Mouse (Mus musculus) MEL (cell line): Measurements from ENCODE around the gene Rinl. TPM values are rescaled to one million over a fixed set of nuclear protein-coding genes. Genes with fewer than 3 reads are reported as not detected.

ENCODE experiments used
- DNase-seq: peaks from one replicate; pipeline ENCODE4 v3.0.0; 2011; ENCODE audit warnings: low read depth, low spot score
- H3K27ac ChIP-seq: 2 replicates; pipeline ENCODE4 v1.5.1; 2012; ENCODE audit warnings: low read depth, mild to moderate bottlenecking, control low read depth, low read length, moderate library complexity; ENCODE audit not compliant: control insufficient read depth
- H3K27me3 ChIP-seq, 2 experiments: fragments of 150-350 bp in 1 of 2; sonication (generic) in 1 of 2; 2 replicates each; pipeline ENCODE4 v1.6.1; 2012; ENCODE audit warnings: low read length in 2 of 2, mild to moderate bottlenecking in 2 of 2, improper control_type of control experiment in 1 of 2, moderate library complexity in 1 of 2; ENCODE audit not compliant: insufficient read depth in 2 of 2, control insufficient read depth in 1 of 2
- H3K36me3 ChIP-seq, 2 experiments: 2 replicates each; pipeline ENCODE4 v1.6.1; 2012 to 2014; ENCODE audit warnings: low read length in 2 of 2, improper control_type of control experiment in 1 of 2, inconsistent platforms in 1 of 2, mild to moderate bottlenecking in 1 of 2; ENCODE audit not compliant: insufficient read depth in 2 of 2, control insufficient read depth in 1 of 2
- H3K4me1 ChIP-seq, 2 experiments: fragments of 150-350 bp in 1 of 2; sonication (generic) in 1 of 2; 2 replicates each; pipeline ENCODE4 v1.6.1; 2012; ENCODE audit warnings: low read length in 2 of 2, improper control_type of control experiment in 1 of 2, mild to moderate bottlenecking in 1 of 2; ENCODE audit not compliant: insufficient read depth in 2 of 2, control insufficient read depth in 1 of 2
- H3K4me3 ChIP-seq, 2 experiments: fragments of 150-350 bp in 1 of 2; sonication (generic) in 1 of 2; 2 replicates each; pipeline ENCODE4 v1.5.1; 2012; ENCODE audit warnings: low read depth in 2 of 2, low read length in 2 of 2, mild to moderate bottlenecking in 2 of 2, moderate library complexity in 2 of 2, control low read depth in 1 of 2, improper control_type of control experiment in 1 of 2; ENCODE audit not compliant: control insufficient read depth in 1 of 2, insufficient read depth in 1 of 2
- H3K79me2 ChIP-seq: 2 replicates; pipeline ENCODE4 v1.6.1; 2012; ENCODE audit warnings: mild to moderate bottlenecking, low read length, moderate library complexity; ENCODE audit not compliant: control insufficient read depth, poor library complexity, insufficient read depth
- H3K9ac ChIP-seq: 2 replicates; pipeline ENCODE4 v1.6.1; 2012; ENCODE audit warnings: low read depth, mild to moderate bottlenecking, control low read depth, low read length, moderate library complexity; ENCODE audit not compliant: control insufficient read depth, poor library complexity, severe bottlenecking
- H3K9me3 ChIP-seq: fragments of 150-350 bp; sonication (generic); replicated peaks from 2 replicates; pipeline ENCODE4 v1.6.1; 2012; ENCODE audit warnings: mild to moderate bottlenecking, low read length, improper control_type of control experiment, moderate library complexity; ENCODE audit not compliant: insufficient read depth
- BHLHE40 ChIP-seq: IDR thresholded peaks from 2 replicates; pipeline ENCODE4 v1.6.1; 2012; ENCODE audit warnings: low read depth, mild to moderate bottlenecking, inconsistent platforms, low read length, improper control_type of control experiment, borderline replicate concordance
- CHD1 ChIP-seq: IDR thresholded peaks from 2 replicates; pipeline ENCODE4 v1.6.1; 2012; ENCODE audit warnings: low read depth, mild to moderate bottlenecking, inconsistent platforms, low read length, improper control_type of control experiment
- E2F4 ChIP-seq: IDR thresholded peaks from 2 replicates; pipeline ENCODE4 v1.6.1; 2011; ENCODE audit warnings: low read depth, low read length, improper control_type of control experiment, borderline replicate concordance
- JUND ChIP-seq: IDR thresholded peaks from 2 replicates; pipeline ENCODE4 v1.6.1; 2011; ENCODE audit warnings: low read depth, mild to moderate bottlenecking, improper control_type of control experiment, low read length
- KAT2A ChIP-seq: conservative IDR thresholded peaks from 2 replicates; pipeline ENCODE4 v1.6.1; 2012; ENCODE audit warnings: low read depth, low read length, improper control_type of control experiment, inconsistent platforms
- MAX ChIP-seq: IDR thresholded peaks from 2 replicates; pipeline ENCODE4 v1.6.1; 2011; ENCODE audit warnings: low read length, improper control_type of control experiment
- MEF2A ChIP-seq: IDR thresholded peaks from 2 replicates; pipeline ENCODE4 v1.6.1; 2014; ENCODE audit warnings: low read depth, mild to moderate bottlenecking, inconsistent platforms, low read length, improper control_type of control experiment; ENCODE audit not compliant: poor library complexity, insufficient replicate concordance, severe bottlenecking; ENCODE audit errors: extremely low read depth
- MXI1 ChIP-seq: IDR thresholded peaks from 2 replicates; pipeline ENCODE4 v1.6.1; 2011; ENCODE audit warnings: mild to moderate bottlenecking, low read depth, low read length, improper control_type of control experiment
- MYB ChIP-seq: IDR thresholded peaks from 2 replicates; pipeline ENCODE4 v1.6.1; 2011; ENCODE audit warnings: mild to moderate bottlenecking, low read depth, low read length, improper control_type of control experiment
- MYC ChIP-seq: IDR thresholded peaks from 2 replicates; pipeline ENCODE4 v1.6.1; 2011; ENCODE audit warnings: low read depth, mild to moderate bottlenecking, low read length, improper control_type of control experiment, moderate library complexity
- NELFE ChIP-seq: IDR thresholded peaks from 2 replicates; pipeline ENCODE4 v1.6.1; 2011; ENCODE audit warnings: low read depth, low read length, improper control_type of control experiment
- NRF1 ChIP-seq: IDR thresholded peaks from 2 replicates; pipeline ENCODE4 v1.6.1; 2014; ENCODE audit warnings: low read depth, mild to moderate bottlenecking, inconsistent platforms, low read length, improper control_type of control experiment, moderate library complexity; ENCODE audit not compliant: poor library complexity, insufficient read depth, severe bottlenecking
- POLR2AphosphoS2 ChIP-seq: IDR thresholded peaks from 2 replicates; pipeline ENCODE4 v1.6.1; 2011; ENCODE audit warnings: low read length, improper control_type of control experiment
- POLR2AphosphoS5 ChIP-seq: IDR thresholded peaks from 2 replicates; pipeline ENCODE4 v1.6.1; 2012; ENCODE audit warnings: low read depth, borderline replicate concordance, mild to moderate bottlenecking, inconsistent platforms, low read length, moderate library complexity, mixed read lengths
- RAD21 ChIP-seq: IDR thresholded peaks from 2 replicates; pipeline ENCODE4 v1.6.1; 2011; ENCODE audit warnings: mild to moderate bottlenecking, low read depth, low read length, improper control_type of control experiment
- SIN3A ChIP-seq: IDR thresholded peaks from 2 replicates; pipeline ENCODE4 v1.6.1; 2012; ENCODE audit warnings: low read length, improper control_type of control experiment, inconsistent platforms
- SMC3 ChIP-seq: IDR thresholded peaks from 2 replicates; pipeline ENCODE4 v1.6.1; 2011; ENCODE audit warnings: low read depth, low read length, improper control_type of control experiment
- TCF12 ChIP-seq: IDR thresholded peaks from 2 replicates; pipeline ENCODE4 v1.6.1; 2014; ENCODE audit warnings: low read depth, mild to moderate bottlenecking, inconsistent platforms, low read length, improper control_type of control experiment, moderate library complexity
- USF1 ChIP-seq: IDR thresholded peaks from 2 replicates; pipeline ENCODE4 v1.6.1; 2014; ENCODE audit warnings: low read depth, mild to moderate bottlenecking, inconsistent platforms, low read length, improper control_type of control experiment, moderate library complexity
- ZC3H11A ChIP-seq: IDR thresholded peaks from 2 replicates; pipeline ENCODE4 v1.6.1; 2012; ENCODE audit warnings: low read depth, mild to moderate bottlenecking, inconsistent platforms, low read length, improper control_type of control experiment
- polyA plus RNA-seq, 2 experiments: library from polyadenylated mRNA; stranded (reverse) in 1 of 2; unstranded in 1 of 2; fragments of >175 nt in 1 of 2; fragments of >200 nt in 1 of 2; gene quantifications; 2 replicates each; pipeline versions ENCODE4 v1.2.1 to v1.2.4; 2012; ENCODE audit warnings: low replicate concordance in 2 of 2, low read depth in 1 of 2; ENCODE audit not compliant: insufficient read length in 2 of 2, insufficient read depth in 1 of 2, missing spikeins in 1 of 2
- total RNA-seq: library from RNA; depleted of rRNA; stranded (reverse); fragments of 300-350 nt; gene quantifications from 2 replicates; pipeline ENCODE4 v1.2.3, GENCODE M21; 2012

The Rinl gene
- total and polyA plus RNA-seq, 3 experiments: 39.9 to 63.9 TPM; not detected in 1

DNA sequence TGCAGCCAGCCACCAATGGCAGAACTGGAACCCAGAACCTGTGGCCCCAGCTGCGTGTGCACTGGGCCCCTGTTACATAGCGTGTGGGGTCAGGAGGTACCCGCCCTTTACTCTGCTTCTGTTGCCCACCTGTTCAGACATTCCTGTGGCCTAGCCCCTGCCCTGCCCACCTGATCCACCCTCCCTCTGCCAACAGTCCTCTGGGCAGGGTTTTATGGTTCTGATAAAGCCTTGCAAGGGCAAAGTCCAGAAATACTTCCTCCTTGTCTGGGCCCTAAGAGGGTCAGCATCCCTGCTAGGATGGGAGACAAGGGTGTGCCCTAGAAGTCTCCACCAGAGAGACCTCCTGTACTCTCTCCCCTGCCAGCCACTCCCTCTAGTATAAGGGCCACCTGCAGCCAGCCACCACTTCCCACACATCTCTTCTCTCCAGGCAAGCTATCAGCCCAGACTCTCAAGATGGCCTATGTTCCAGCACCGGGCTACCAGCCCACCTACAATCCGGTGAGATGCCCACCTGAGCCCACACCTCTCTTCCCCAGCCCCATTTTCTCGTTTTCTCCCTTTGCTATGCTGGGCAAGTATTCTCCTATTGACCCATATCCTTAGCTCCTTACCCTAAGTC, 45.1 kb downstream of the Rinl start, which contains the start of gene Lgals4:
Lgals4 (plus strand) TSS at position 132 of the 625 bp plus-strand sequence.
- no peaks in the 10 kb centered on the region for H3K27me3 ChIP-seq
- no peak within 1 kb of the TSS for H3K4me3 ChIP-seq
- no peak within 1 kb of the TSS for H3K9ac ChIP-seq
- TF ChIP-seq MXI1: no peak
- no peak for TF ChIP-seq JUND
- no peak for TF ChIP-seq USF1
- no peak for TF ChIP-seq SMC3
- no peak for TF ChIP-seq NRF1
- no peak for TF ChIP-seq E2F4
- TF ChIP-seq SIN3A: no peak
- no peak for TF ChIP-seq RAD21
- no peak for TF ChIP-seq ZC3H11A
- TF ChIP-seq NELFE: no peak
- no peak for TF ChIP-seq POLR2AphosphoS2
- TF ChIP-seq KAT2A: no peak
- no peak for TF ChIP-seq MYB
- no peak for TF ChIP-seq POLR2AphosphoS5
- no peak for TF ChIP-seq MAX
- no peak for TF ChIP-seq MYC
- TF ChIP-seq BHLHE40: no peak
- no peak for DNase-seq
- peaks cover 2 to 9% of the 10 kb centered on the region in 2 experiments; a peak in 3 of 4 replicates for H3K36me3 ChIP-seq
- H3K9me3 ChIP-seq: no peaks in the 10 kb centered on the region
- H3K79me2 ChIP-seq: no peaks in the 10 kb centered on the region
- H3K4me1 ChIP-seq: peaks cover 2 to 13% of the 10 kb centered on the region in 2 experiments; a peak in 2 of 4 replicates
- no peak within 1 kb of the TSS for H3K27ac ChIP-seq

DNA sequence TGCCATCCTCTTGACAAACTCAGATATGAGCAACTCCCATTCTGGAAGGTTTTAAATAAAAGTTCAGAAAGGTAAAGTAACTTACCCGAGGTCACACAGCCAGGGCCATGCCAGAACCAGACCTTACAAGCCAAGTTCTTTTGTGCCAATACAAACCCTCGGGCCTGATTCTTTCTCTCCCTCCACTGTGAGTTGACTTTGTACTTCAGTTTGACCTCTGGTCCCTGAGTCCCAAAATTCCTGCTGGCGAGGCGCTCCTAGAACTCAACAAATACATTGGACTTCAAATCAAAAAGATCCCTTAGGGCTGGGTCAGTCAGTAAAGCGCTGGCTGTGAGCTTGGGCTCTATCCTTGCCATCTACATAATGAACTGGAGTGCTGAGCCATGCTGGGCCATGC, 48.2 kb downstream of the Rinl start:
- Histone ChIP-seq H3K4me1 (peaks cover under 1 to 5% of the 10 kb centered on the region in 2 experiments; a peak in 2 of 4 replicates), H3K9me3 (no peaks in the 10 kb centered on the region), H3K27me3 (no peaks in the 10 kb centered on the region), H3K4me3 (no peak overlapping the region), H3K79me2 (no peaks in the 10 kb centered on the region), H3K9ac (no peak overlapping the region), H3K36me3 (peaks cover 0 to 3% of the 10 kb centered on the region in 2 experiments; a peak in 2 of 4 replicates), H3K27ac (no peak overlapping the region)
- TF ChIP-seq MEF2A: no peak
- TF ChIP-seq CHD1: no peak
- TF ChIP-seq MYC: no peak
- TF ChIP-seq ZC3H11A: no peak
- TF ChIP-seq BHLHE40: no peak
- TF ChIP-seq TCF12: no peak
- no peak for DNase-seq
